Mouse (Mus musculus) spleen, postnatal 14 days (tissue): ENCODE measurements around the gene Lenep.

Experiments used
- DNase-seq, 2 experiments: peaks; one replicate each; pipeline ENCODE4 v3.0.0; 2021 to 2022; ENCODE audit warnings: low spot score in 2 of 2

Lenep gene

DNA sequence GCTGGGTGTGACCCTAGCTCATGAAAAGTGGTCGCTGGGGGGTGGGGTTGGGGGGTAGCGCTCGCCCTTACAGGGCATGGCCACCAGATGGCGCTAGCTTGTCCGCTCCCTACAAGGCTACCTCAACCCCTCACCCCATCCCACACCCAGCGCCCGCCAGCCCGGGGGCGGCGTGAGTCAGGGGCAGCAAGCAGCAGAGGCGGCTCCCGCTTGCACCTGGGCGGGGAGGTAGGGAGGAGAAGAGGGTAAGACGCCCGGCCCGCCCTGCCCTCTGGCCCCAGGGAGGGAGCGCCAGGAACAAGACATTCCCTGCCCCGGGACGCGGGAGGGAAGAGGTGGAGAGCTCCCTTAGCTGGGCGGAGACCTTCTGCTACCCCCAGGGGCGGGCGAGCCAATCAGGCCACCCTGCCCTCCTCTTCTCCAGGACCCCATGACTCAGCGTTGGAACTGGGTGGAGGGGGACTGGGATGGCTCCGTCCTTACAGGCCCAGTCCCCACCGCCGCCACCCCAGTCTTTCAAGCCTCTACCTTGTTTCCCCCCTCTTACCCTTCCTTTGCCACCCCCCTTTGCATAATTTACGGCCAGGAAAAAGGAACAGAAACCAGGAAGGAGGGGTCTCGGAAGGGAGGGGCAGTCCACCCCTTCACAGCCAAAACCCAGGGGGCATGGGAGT lies 24.1 kb downstream of the Lenep start:
- peak in 1 of 2 experiments; percentile 63 for DNase-seq

DNA sequence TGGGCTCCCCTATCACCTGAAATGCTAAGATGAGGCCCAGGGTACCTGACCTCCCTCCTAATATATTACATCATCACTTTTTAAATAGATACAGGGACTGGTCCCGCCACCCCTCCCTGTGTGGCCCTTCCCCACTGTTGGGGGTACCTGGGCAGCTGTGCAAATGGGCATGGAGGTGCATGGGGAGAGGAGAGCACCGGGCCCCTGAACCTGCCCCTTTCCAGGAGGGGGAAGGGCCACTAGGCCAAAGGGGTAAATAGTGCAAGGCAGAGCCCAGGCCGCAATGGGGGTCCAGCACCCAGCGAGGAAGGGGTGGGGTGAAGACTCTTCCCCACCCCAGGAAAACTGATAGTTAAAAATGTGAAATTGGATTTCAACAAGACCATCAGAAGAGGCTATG lies 24.8 kb downstream of the Lenep start:
- DNase-seq: no peak

DNA sequence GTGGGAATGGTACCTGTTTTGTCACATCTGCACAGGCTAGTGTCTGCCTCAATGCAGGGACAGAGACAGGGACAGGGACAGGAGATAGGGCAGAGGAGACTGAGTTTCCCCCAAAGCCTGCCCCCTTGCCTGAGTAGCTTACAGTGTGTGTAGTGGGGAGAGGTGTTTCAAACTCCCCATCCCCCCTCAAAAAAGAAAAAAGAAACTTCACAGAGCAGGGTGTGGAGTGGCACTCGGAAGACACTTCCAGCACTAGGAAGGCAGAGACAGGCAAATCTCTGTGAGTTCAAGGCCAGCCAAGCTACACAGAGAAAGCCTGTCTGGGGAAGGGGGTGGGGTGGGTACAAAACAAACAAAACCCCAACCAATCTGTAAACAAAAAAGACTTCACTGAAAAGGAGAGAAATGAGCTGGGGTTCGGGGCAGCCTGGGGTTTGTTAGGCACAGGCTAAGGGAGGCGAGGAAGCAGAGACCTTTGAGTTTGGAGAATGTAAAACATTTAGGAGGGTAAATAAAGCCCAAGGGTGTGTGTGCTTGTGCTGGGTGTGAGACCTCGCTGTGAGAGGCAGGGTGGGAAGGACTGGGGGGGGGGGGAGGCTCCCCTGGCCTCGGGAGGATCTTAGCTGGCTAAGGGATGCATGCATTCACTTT lies 28.9 kb downstream of the Lenep start:
- DNase-seq: no peak

DNA sequence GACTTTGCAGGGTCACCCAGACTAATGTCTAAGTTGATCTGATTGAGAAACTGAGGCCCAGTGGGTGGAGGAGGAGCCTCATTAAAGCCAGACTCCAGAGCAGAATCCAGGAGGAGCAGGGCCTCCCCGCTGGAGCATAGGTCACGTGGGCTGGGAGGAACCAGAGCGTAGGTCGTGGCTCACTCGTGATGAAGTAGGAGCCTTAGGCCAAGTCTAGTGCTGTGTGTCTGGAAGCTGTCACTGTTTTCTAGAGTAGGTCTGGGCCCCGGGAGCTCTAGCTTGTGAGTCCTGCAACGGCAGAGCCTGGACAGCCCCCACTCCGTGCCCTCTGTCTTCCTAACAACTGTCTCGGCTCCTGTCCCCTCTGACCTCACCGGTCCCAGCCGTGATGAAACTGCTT lies 35.3 kb downstream of the Lenep start:
- no peak for DNase-seq

DNA sequence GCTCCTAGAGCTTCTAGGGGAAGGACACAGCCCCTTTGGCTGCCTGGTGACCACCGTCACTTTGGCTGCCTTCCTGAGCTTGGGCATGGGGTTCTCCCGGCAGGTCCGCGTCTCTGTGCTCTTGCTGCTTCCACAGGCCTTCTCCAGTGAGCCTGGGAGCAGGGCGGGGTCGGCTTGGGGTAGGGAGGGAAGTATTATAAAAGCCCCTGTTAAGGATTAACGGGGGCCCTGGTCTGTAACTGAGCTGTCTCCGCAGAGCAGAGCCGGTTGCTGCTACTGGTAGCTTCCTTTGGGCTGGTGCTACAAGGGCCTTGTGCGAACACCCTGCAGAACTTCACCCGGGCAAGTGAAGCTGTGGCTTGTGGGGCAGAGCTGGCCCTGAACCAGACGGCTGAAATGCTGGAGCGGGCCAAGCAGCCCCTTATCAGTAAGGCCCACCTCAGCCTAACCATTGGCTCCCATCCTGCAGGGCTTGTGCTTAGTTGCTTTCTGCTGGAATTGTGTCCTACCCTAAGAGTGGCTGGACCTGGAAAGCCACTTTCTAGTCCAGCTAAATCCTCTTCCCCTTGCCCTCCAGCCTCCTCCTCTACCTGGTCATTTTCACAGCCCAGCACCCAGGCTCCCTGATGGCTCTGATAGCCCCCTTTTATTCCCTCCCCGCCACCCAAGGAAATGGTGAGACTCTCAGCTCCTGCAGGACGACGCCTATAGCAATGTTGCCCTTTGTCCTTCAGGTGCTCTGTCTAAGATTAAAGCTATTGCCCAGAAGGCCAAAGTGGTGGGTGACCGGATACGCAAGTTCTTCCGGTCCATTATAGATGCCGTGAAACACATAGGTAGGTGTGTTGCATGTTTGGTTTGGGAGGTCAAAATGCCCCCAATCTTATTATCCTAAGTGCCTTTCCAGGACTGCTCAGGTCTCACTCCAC lies 36.8 kb downstream of the Lenep start:
- DNase-seq: no peak

DNA sequence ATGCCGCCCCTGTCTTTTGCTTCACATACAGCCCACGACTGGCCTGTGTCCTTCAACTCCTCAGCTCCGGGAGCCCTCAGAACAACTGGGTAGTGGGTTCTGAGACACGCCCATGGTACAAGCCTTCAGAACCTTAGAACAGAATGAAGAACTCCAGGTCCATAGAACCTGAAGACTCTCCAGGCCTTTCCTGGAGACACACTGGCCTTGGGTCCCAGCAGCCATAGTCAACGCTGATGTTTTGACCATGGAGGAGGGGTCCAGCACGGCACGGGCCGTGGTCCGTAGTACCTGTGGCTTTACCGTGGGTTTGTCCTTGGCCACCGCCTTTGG lies 37.5 kb downstream of the Lenep start, which contains the start of gene Dcst1:
Dcst1 (minus strand) TSS at position 101 of the 333 bp plus-strand sequence.
- DNase-seq: no peak

DNA sequence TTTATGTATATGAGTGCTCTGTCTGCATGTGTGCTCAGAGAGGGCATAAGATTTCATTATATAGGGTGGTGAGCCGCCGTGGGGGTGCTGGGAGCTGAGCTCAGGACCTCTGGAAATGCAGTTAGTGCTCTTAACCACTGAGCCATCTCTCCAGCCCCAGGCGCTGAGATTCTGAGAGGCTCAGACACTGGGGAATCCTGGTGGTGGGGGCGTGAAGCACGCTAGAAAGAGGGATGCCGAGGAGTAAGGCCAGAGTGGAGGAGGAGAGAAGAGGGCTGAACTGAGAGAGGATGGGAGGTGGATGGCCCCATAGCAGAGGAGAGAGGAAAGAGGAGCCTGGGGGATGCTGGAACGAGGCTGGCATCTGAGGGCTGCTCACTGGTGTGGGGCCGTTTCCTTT lies 38.0 kb downstream of the Lenep start:
- DNase-seq: no peak

DNA sequence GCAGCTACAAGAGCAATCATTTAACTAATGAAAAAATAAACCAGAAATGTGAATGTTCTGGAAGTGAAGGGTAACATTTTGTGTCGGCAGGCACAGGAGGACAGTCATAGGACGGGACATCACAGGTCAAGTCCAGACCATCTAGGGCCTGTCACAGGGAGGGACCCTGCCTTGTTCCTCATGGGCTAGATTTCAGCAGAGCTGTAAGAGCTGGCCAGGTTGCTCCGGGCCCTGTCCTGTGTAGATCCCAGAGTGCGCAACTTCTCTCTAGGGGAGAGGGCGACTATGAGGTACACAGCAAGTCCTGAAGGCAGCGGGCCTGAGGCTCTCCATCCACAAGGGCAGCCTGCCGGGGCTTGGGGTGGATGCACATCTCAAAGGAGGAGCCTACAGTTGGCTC lies 40.9 kb downstream of the Lenep start, which contains the start of gene Dcst2:
Dcst2 (plus strand) TSS at position 301 of the 400 bp plus-strand sequence.
- no peak for DNase-seq

DNA sequence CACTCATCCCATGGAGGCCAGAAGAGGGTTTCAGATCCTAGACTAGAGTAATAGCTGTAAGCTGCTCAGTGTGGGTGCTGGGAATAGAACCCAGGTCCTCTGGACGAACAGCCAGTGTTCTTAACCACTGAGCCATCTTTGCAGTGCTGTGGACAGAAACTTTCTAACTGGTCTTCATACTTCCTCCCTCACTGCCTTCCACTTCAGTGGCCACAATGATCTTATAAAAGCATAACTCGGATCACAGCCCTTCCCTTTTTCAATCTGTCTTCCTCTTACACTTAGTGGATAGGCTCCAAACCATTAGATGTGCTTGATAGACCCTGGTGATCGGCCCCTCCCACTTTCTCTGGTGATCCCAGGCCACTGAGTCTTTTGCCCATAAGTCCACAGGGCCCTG lies 42.4 kb downstream of the Lenep start:
- no peak for DNase-seq

DNA sequence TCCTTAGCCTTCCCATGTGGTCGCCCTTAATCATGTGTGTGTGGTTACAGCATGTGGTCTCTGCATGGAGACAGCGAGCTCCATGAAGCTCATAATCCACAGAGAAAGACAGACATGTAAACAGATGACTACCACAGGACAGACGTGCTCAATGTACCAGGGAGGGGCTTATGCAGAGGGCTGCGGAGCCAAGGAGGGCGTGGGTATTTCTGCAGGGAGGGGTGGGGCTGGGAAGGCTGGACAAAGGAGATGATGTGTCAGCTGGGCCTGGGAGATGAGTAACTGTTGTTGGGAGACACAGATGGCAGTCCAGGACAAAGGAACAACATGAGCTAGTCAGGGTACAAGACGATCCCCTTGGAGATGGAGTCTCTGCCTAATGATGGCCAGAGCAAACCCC lies 43.0 kb downstream of the Lenep start:
- no peak for DNase-seq

DNA sequence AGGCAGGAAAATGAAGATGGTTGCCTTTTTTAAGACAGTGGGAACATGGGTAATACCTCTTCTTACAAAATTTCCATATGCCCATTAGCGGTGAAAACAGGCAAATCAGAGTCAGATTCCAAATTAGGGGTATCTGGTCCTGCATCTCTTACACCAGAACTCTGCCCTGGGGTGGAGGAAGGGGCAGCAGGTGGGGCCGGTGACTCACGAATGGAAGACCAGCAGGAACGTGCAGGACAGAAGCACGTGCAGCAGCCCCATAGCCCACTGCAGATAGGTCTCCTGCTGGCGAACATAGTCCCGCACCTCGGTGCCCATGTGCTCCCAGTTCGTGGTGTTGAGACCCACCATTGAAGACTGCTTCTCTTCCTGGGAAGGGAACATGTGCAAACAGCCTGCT lies 46.6 kb downstream of the Lenep start:
- no peak for DNase-seq

DNA sequence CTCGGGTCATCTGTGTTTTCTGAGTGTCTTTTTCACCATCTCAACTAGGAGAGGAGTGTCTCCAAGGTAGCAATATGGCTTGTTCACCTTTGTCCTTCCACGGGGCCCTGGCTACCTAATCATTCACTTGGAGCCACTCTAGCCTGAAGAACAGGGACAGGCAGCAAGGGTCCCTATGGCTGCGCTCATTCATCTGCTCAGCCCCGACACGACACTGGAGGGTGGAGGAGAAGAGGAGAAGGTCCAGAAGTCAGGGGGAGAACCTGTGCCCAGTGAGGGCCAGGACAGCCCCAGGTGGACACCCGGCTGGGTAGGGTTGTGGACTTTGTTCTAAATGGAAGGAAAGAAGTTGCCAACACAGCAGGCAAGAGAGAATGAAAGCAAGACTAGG lies 47.1 kb downstream of the Lenep start:
- no peak for DNase-seq

DNA sequence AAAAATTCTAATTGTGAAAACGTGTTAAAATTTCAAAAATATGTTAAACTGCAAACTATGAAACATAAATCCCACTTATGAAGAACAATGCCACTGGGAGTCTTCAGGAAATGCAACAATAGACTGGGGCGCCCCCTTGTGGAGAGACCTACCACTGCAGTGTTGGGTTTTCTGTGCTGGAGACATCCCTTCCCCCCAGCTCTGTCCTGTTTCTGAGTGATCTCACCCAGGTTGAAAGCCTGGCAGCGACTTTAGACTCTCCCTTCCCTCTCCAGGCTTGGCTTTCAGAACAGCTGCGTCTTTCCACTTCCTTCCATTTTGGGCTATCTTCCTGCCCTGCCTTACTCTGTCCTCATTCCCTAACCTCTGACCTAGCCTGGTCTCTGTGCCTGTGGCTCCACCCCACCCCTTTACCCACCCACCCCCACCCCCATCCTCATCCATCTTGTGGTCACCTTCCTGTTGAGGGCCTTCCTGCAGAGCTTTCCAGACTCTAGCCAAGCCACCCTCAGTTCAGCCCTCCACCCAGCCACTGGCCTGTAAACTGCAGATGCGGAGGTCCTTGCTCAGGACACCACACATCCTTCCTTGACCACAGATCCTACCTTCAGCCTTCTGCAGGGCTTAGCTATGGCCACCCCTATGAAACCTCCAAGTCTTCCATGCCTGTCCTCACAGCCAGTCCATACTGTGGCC lies 47.6 kb downstream of the Lenep start:
- peak; percentile 50 to 69 for DNase-seq

DNA sequence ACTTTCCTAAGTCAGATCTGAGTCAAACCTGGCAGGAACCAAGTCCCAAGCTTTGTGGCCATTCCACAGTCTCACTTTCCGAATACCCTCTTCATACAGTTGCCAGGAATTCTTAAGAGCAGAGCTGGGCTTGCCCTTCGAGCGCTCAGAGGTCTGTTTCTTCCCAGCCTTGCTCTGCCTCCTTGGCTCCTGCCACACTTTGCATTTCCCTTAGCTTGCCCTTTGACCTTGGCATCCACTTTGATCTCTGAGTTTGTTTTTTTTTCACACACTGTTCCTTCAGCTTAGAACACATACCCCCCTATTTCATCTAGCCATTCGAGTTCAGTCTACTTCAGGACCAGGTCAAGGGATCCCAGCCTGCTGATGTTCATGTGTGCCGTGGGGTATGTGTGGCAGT lies 51.3 kb downstream of the Lenep start:
- no peak for DNase-seq
